Mouse (Mus musculus) hematopoietic multipotent progenitor cell, adult 10-12 weeks (in vitro differentiated cells): ENCODE results near the gene Parp6. TPM values are rescaled to one million over a fixed set of nuclear protein-coding genes. Genes with fewer than 3 reads are reported as not detected.

Experiments used
- polyA plus RNA-seq: library from polyadenylated mRNA; stranded (reverse); fragments of >175 nt; gene quantifications from 2 replicates; pipeline ENCODE4 v1.2.3, GENCODE M21; 2012; ENCODE audit warnings: low replicate concordance

Gene Parp6
- polyA plus RNA-seq: 18.4 and 18.8 TPM in 2 replicates

GRCm38 (mm10) chr9:59616622-59617306 lies at the start of gene Parp6:
TSS of gene Parp6 (plus strand) at chr9:59617284.

GRCm38 (mm10) chr9:59577844-59578504 lies 39.1 kb upstream of the Parp6 start, which contains the start of gene Celf6:
TSS of gene Celf6 (plus strand) at chr9:59577917.

GRCm38 (mm10) chr9:59655958-59656634 lies 39.0 kb downstream of the Parp6 start, which contains the start of gene Pkm:
TSS of gene Pkm (plus strand) at chr9:59656368.

GRCm38 (mm10) chr9:59679678-59680533 lies 62.8 kb downstream of the Parp6 start, which contains the start of gene Gramd2:
TSS of gene Gramd2 (plus strand) at chr9:59680144.

Other genes with a start within 250 kb of the Parp6 start
- 28.2 and 73.3 TPM in 2 replicates for gene Arih1, start 130.7 kb upstream of the Parp6 start, polyA plus RNA-seq
- 69.6 and 74.6 TPM in 2 replicates for gene Hexa, start 77.7 kb upstream of the Parp6 start, polyA plus RNA-seq
- gene Tmem202, start 77.4 kb upstream of the Parp6 start, polyA plus RNA-seq: 0.42 and 0.77 TPM in 2 replicates
- gene Celf6, start 39.4 kb upstream of the Parp6 start, polyA plus RNA-seq: not detected in 2 replicates
- 197 and 319 TPM in 2 replicates for gene Pkm, start 39.1 kb downstream of the Parp6 start, polyA plus RNA-seq
- gene Gramd2, start 62.9 kb downstream of the Parp6 start, polyA plus RNA-seq: 0.31 and 0.64 TPM in 2 replicates
- 0.26 and 0.29 TPM in 2 replicates for gene Senp8, start 133.4 kb downstream of the Parp6 start, polyA plus RNA-seq
- gene Myo9a, start 133.6 kb downstream of the Parp6 start, polyA plus RNA-seq: 2.2 and 4.3 TPM in 2 replicates